Mouse (Mus musculus): ENCODE data around the gene Tmem135.

GRCm38 (mm10) chr7:89183928-89184327 is 220.1 kb downstream of the Tmem135 start:
- TF ChIP-seq CTCF (IDR thresholded peaks at IDR 0.05; ENCODE audit: low read depth, low read length) (no peak), TAL1 (conservative IDR thresholded peaks at IDR 0.05; ENCODE audit: low read depth, low read length) (no peak), GATA1 (IDR thresholded peaks at IDR 0.05; ENCODE audit: borderline replicate concordance, low read length) (no peak), GATA2 (IDR thresholded peaks at IDR 0.05; ENCODE audit: borderline replicate concordance, low read depth, low read length) (no peak), POLR2AphosphoS5 (IDR thresholded peaks at IDR 0.05; ENCODE audit: insufficient replicate concordance, low read depth, low read length) (no peak)

All from G1E (cell line).